In the genomic region with DNA sequence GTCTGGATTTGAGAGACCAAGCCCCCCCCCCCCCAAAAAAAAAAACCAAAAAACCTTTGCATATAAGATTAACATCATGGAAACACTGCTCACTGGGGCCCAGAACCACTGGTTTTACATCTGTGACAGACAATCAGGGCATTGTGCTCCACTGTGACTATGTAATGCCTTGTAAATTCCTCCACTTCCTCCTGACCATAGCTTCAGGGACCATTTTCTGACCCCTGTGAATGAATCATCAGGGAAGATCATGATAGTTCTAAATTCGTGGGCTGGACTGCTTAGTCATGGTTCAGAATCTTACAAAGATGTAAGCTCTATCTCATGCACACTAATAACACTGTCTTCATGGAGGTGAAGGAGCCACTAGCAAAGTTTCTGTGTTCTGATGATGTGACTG, we compare ENCODE assay signal across 24 mouse cellular contexts.
A peak's percentile ranks its signal among the peaks of the same experiment; 100 is the strongest.
DNase-seq lines count a peak whose midpoint lies in the region; ATAC-seq and TF ChIP-seq lines count a peak whose summit lies in the region.
"Had no signal": no experiment of that assay in that cellular context is flagged by ENCODE, and none has a peak within 500 bp of the region (broad histone marks: within the 10 kb centered on the region; RNA-seq: fewer than 3 reads in every experiment).

No protein-coding gene starts in this region.

- H3K4me2 ChIP-seq in intestine, postnatal 0 days (replicated peaks; ENCODE audit: low read depth) = no peak overlapping the region
- no peak overlapping the region for H3K4me2 ChIP-seq in intestine, embryonic 16.5 days (ENCODE audit: low read depth, low read length)
- peak overlapping the region; percentile 14 for H3K4me2 ChIP-seq in myocyte (ENCODE audit: low read depth)
- no peak overlapping the region for H3K4me2 ChIP-seq in liver, embryonic 12.5 days
- H3K4me2 ChIP-seq: embryonic facial prominence, embryonic 15.5 days; forebrain, embryonic 12.5 days; hindbrain, embryonic 13.5 days had no signal

- H3ac ChIP-seq in myocyte (ENCODE audit: control insufficient read depth, insufficient read length) = no peak overlapping the region

- 64% methylated on average over 1 of the region's 1 CpGs for WGBS in intestine, postnatal 0 days
- 60% methylated on average over 1 of the region's 1 CpGs for WGBS in intestine, embryonic 16.5 days
- WGBS in liver, embryonic 12.5 days (ENCODE audit: insufficient replicate concordance) = 42% methylated on average over 1 of the region's 1 CpGs
- WGBS in midbrain, embryonic 10.5 days = 85% methylated on average over 1 of the region's 1 CpGs

- TF ChIP-seq CTCF in intestine, postnatal 0 days (IDR thresholded peaks at IDR 0.05; ENCODE audit: low read depth) = no peak

- H3K36me3 ChIP-seq in intestine, postnatal 0 days (ENCODE audit: control insufficient read depth, insufficient read depth) = peaks cover 10% of the 10 kb centered on the region
- no peaks in the 10 kb centered on the region for H3K36me3 ChIP-seq in intestine, embryonic 16.5 days (ENCODE audit: control insufficient read depth, insufficient read depth, low read length)
- peaks cover 10% of the 10 kb centered on the region for H3K36me3 ChIP-seq in myocyte (ENCODE audit: control insufficient read depth, insufficient read depth)
- H3K36me3 ChIP-seq in liver, embryonic 12.5 days = peaks cover 24% of the 10 kb centered on the region
- H3K36me3 ChIP-seq in midbrain, embryonic 10.5 days = peaks cover 52% of the 10 kb centered on the region

- H3K9me3 ChIP-seq in intestine, postnatal 0 days (ENCODE audit: control insufficient read depth) = no peaks in the 10 kb centered on the region
- no peaks in the 10 kb centered on the region for H3K9me3 ChIP-seq in intestine, embryonic 16.5 days (ENCODE audit: control insufficient read depth, low read length)
- no peaks in the 10 kb centered on the region for H3K9me3 ChIP-seq in liver, embryonic 12.5 days (replicated peaks)
- no peaks in the 10 kb centered on the region for H3K9me3 ChIP-seq in midbrain, embryonic 10.5 days (replicated peaks)
- H3K9me3 ChIP-seq: embryonic facial prominence, embryonic 15.5 days; forebrain, embryonic 12.5 days; G1E; heart, embryonic 10.5 days; hindbrain, embryonic 13.5 days had no signal

- H3K27ac ChIP-seq in intestine, postnatal 0 days (ENCODE audit: low read depth, low read length) = no peak overlapping the region
- no peak overlapping the region for H3K27ac ChIP-seq in intestine, embryonic 16.5 days (ENCODE audit: low read length)
- no peak overlapping the region for H3K27ac ChIP-seq in liver, embryonic 12.5 days
- no peak overlapping the region for H3K27ac ChIP-seq in midbrain, embryonic 10.5 days (replicated peaks)
- H3K27ac ChIP-seq: embryonic facial prominence, embryonic 15.5 days; forebrain, embryonic 12.5 days; heart, embryonic 10.5 days; hindbrain, embryonic 13.5 days; hindbrain, postnatal 0 days had no signal

- no peak overlapping the region for H3K9ac ChIP-seq in intestine, postnatal 0 days (ENCODE audit: low read depth, low read length)
- H3K9ac ChIP-seq in intestine, embryonic 16.5 days (ENCODE audit: low read depth, low read length) = no peak overlapping the region
- no peak overlapping the region for H3K9ac ChIP-seq in liver, embryonic 12.5 days
- H3K9ac ChIP-seq: embryonic facial prominence, embryonic 15.5 days; forebrain, embryonic 12.5 days; hindbrain, embryonic 13.5 days had no signal

- H3K4me3 ChIP-seq in intestine, postnatal 0 days (ENCODE audit: low read depth, low read length) = no peak overlapping the region
- no peak overlapping the region for H3K4me3 ChIP-seq in intestine, embryonic 16.5 days (ENCODE audit: low read length)
- H3K4me3 ChIP-seq in myocyte = no peak overlapping the region
- H3K4me3 ChIP-seq in liver, embryonic 12.5 days = no peak overlapping the region
- no peak overlapping the region for H3K4me3 ChIP-seq in midbrain, embryonic 10.5 days
- H3K4me3 ChIP-seq: embryonic facial prominence, embryonic 15.5 days; erythroblast, embryonic 14.5 days; forebrain, embryonic 12.5 days; heart, embryonic 10.5 days; hindbrain, embryonic 13.5 days had no signal

- DNase-seq in Muller cell, postnatal 12 days (ENCODE audit: inconsistent ontology term) = peak; percentile 66
- DNase-seq in cerebellum, adult 11 months = no peak
- DNase-seq in midbrain, embryonic 10.5 days (ENCODE audit: low spot score) = no peak
- DNase-seq: adrenal gland, adult 2 months; adrenal gland, postnatal 25 days; cerebellum, adult 2 months; cerebellum, postnatal 10 days; embryo, embryonic 11 days; gastrocnemius, postnatal 10 days; heart, adult 18-20 months; heart, postnatal 10 days had no signal

- no peaks in the 10 kb centered on the region for H3K27me3 ChIP-seq in intestine, postnatal 0 days (replicated peaks; ENCODE audit: control insufficient read depth, insufficient read depth, low read length)
- no peaks in the 10 kb centered on the region for H3K27me3 ChIP-seq in intestine, embryonic 16.5 days (replicated peaks; ENCODE audit: control insufficient read depth, insufficient read depth, low read length)
- no peaks in the 10 kb centered on the region for H3K27me3 ChIP-seq in myocyte (ENCODE audit: control insufficient read depth, insufficient read depth, insufficient read length)
- H3K27me3 ChIP-seq in liver, embryonic 12.5 days (replicated peaks) = no peaks in the 10 kb centered on the region
- no peaks in the 10 kb centered on the region for H3K27me3 ChIP-seq in midbrain, embryonic 10.5 days (ENCODE audit: low read depth, poor library complexity, severe bottlenecking)
- H3K27me3 ChIP-seq: embryonic facial prominence, embryonic 15.5 days; forebrain, embryonic 12.5 days; hindbrain, embryonic 13.5 days had no signal

- H3K4me1 ChIP-seq in intestine, postnatal 0 days (replicated peaks; ENCODE audit: control insufficient read depth, insufficient read depth, low read length) = no peaks in the 10 kb centered on the region
- H3K4me1 ChIP-seq in intestine, embryonic 16.5 days (ENCODE audit: control insufficient read depth, insufficient read depth, low read length) = no peaks in the 10 kb centered on the region
- no peaks in the 10 kb centered on the region for H3K4me1 ChIP-seq in liver, embryonic 12.5 days
- H3K4me1 ChIP-seq in midbrain, embryonic 10.5 days = no peaks in the 10 kb centered on the region
- H3K4me1 ChIP-seq: embryonic facial prominence, embryonic 15.5 days; forebrain, embryonic 12.5 days; heart, embryonic 10.5 days; hindbrain, embryonic 13.5 days had no signal

- no peaks in the 10 kb centered on the region for H3K79me2 ChIP-seq in myocyte (ENCODE audit: control insufficient read depth, insufficient read depth)

- no peak for TF ChIP-seq POLR2A in myocyte (IDR thresholded peaks at IDR 0.05; ENCODE audit: insufficient read length, low read depth)

- ATAC-seq in intestine, postnatal 0 days = peak; percentile 68; the same call in 1 of the 2 replicates
- ATAC-seq in intestine, embryonic 16.5 days = no peak
- no peak for ATAC-seq in liver, embryonic 12.5 days
- ATAC-seq: CD4-positive, CD25-positive, alpha-beta regulatory T cell, adult 4 months; forebrain, embryonic 16.5 days; hindbrain, postnatal 0 days had no signal

TF ChIP-seq in myocyte, 11 proteins besides CTCF, POLR2A, EP300 and RAD21:
- no peak for TF ChIP-seq MAX (IDR thresholded peaks at IDR 0.05; ENCODE audit: low read depth)
- TF ChIP-seq E2F4 (IDR thresholded peaks at IDR 0.05; ENCODE audit: insufficient read depth) = no peak
- TF ChIP-seq REST (IDR thresholded peaks at IDR 0.05; ENCODE audit: insufficient read depth, insufficient read length) = no peak
- TF ChIP-seq TCF12 (IDR thresholded peaks at IDR 0.05; ENCODE audit: insufficient read depth, poor library complexity, severe bottlenecking) = no peak
- no peak for TF ChIP-seq CEBPB (IDR thresholded peaks at IDR 0.05; ENCODE audit: insufficient read depth, poor library complexity, severe bottlenecking)
- no peak for TF ChIP-seq MYOD1 (IDR thresholded peaks at IDR 0.05; ENCODE audit: control insufficient read depth in 1 of 3, insufficient read length in 2 of 3, low read depth in 2 of 3)
- TF ChIP-seq USF1 (IDR thresholded peaks at IDR 0.05; ENCODE audit: low read depth) = no peak
- no peak for TF ChIP-seq POLR2AphosphoS2 (IDR thresholded peaks at IDR 0.05; ENCODE audit: insufficient read length, low read depth)
- no peak for TF ChIP-seq SRF (IDR thresholded peaks at IDR 0.05; ENCODE audit: control insufficient read depth, insufficient read length, low read depth)
- TF ChIP-seq TCF3 (IDR thresholded peaks at IDR 0.05; ENCODE audit: insufficient read length, low read depth) = no peak
